Mouse (Mus musculus) colon, adult 2 months (tissue): ENCODE results near the gene Cipc. TPM values are rescaled to one million over a fixed set of nuclear protein-coding genes. Genes with fewer than 3 reads are reported as not detected.

Experiments used
- polyA plus RNA-seq: library from polyadenylated mRNA; depleted of rRNA; stranded (reverse); fragments of >200 nt; gene quantifications from 2 replicates; pipeline ENCODE4 v1.2.3, GENCODE M21; 2012; rRNA removed

Gene Cipc
- polyA plus RNA-seq, result 84.3 and 86.5 TPM in 2 replicates

DNA sequence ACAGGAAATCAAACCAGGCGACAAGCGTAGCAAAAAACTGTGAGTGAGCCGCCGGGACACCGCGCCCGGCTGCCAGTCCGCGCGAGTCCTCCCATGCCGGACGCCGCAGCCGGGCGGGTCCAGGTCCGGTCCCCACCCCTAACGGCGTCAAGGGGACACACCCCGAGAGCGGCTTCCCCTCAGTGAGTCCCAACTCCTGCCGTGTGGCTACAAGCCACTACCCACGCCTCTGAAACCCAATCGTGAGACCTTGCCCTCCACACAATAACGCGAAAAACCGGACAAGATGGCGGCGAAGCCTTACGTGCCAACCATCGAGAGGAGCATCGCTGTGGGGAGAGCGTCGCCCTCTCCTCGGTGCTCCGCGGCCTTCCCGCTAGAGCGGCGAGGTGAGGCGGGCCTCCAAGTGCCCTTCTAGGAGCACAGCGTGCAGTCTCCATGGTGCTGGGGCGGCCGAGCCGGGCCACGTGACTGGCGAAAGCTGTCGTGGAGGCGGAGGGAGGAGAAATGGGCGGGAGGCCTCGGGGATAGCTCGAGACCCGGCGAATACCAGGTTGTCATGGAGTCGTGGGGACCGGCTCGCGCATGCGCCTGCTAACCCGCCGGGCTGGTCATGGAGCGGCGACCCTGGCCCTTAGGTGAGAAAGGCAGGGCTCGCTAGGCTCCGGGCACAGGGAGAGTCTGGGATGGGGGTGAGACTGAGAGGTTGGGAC is at the start of gene Cipc:
TSS of gene Cipc (plus strand) at position 182 of the 713 bp plus-strand sequence.

DNA sequence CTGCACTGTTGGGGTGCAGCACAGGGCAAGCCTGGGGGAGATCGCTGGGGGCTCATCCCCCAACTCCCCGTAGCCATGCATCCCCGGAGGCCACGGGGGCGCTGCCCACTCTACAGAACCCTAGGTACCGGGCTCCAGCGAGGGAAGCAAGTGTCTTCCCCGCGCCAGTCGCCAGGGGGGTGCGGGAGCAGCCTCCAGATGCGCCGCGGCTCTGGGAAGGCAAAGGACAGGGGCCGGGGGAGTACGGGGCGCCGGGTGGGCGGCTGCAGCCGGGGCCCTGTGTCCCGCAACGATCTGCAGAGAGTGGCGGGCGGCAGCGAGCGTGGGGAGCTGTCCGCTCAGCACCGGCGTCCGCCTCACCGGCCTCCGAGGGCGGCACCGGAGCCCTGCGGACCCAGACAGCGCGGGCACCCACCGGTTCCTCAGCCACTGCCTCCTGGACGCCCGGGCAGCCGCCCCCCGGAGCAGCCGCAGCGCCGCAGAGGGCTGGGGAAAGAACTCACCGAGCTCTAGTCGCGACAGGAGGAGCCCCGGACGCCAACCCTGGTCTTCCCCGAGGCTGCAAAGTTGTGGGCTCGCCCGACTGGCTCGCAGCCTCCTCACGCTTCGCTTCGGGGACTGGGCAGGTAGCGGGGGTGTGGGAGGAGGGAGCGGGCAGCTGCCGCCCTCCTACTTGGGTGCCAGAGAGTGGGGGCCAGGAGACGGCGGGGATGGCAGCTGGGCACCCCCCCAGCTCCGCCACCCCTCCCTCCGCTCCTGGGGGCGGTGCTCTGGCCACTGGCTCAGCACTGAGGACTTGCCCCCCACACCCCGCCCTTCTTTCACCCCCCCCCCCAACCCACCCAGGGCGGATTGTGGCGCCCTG is 43.3 kb downstream of the Cipc start, which contains the start of gene Zdhhc22:
TSS of gene Zdhhc22 (minus strand) at position 541 of the 865 bp plus-strand sequence.

Other genes with a start within 250 kb of the Cipc start
- gene Angel1, start 220.6 kb upstream of the Cipc start, polyA plus RNA-seq, result 6.5 and 7.1 TPM in 2 replicates
- gene Lrrc74a, start 212.7 kb upstream of the Cipc start, polyA plus RNA-seq, result not detected in 2 replicates
- gene Irf2bpl, start 62.2 kb upstream of the Cipc start, polyA plus RNA-seq, result 64.1 and 68.5 TPM in 2 replicates
- gene Zdhhc22, start 43.4 kb downstream of the Cipc start, polyA plus RNA-seq, result 0.50 TPM in 1 of 2 replicates, not detected in the other
- gene Tmem63c, start 74.3 kb downstream of the Cipc start, polyA plus RNA-seq, result 0.53 and 0.80 TPM in 2 replicates
- gene Ngb, start 155.5 kb downstream of the Cipc start, polyA plus RNA-seq, result 5.9 and 7.3 TPM in 2 replicates
- gene Gstz1, start 200.1 kb downstream of the Cipc start, polyA plus RNA-seq, result 25.0 and 32.1 TPM in 2 replicates
- 10.8 and 13.9 TPM in 2 replicates for gene Pomt2, start 200.9 kb downstream of the Cipc start, polyA plus RNA-seq